Mouse (Mus musculus) embryonic facial prominence, embryonic 15.5 days (tissue): ENCODE data around the gene Endou. TPM values are rescaled to one million over a fixed set of nuclear protein-coding genes. Genes with fewer than 3 reads are reported as not detected.
A peak's percentile ranks its signal among the peaks of the same experiment; 100 is the strongest.

ENCODE experiments used
- ATAC-seq: fragments of 200-750 bp; cut with Nextera tagmentation; 2 replicates; pipeline ENCODE4 v1.8.0; 2017; ENCODE audit warnings: low read depth, moderate TSS enrichment; ENCODE audit not compliant: insufficient number of reproducible peaks, low FRiP score, low TSS enrichment
- H3K27ac ChIP-seq: fragments of 300-500 bp; sonication (generic); replicated peaks from 2 replicates; pipeline ENCODE4 v1.5.1; 2015; ENCODE audit warnings: mild to moderate bottlenecking, inconsistent platforms
- H3K27me3 ChIP-seq: fragments of 300-500 bp; sonication (generic); 2 replicates; pipeline ENCODE4 v1.6.1; 2015; ENCODE audit warnings: inconsistent platforms
- H3K36me3 ChIP-seq: fragments of 300-500 bp; sonication (generic); 2 replicates; pipeline ENCODE4 v1.6.1; 2015; ENCODE audit warnings: mild to moderate bottlenecking, inconsistent platforms
- H3K4me1 ChIP-seq: fragments of 300-500 bp; sonication (generic); 2 replicates; pipeline ENCODE4 v1.6.1; 2015; ENCODE audit warnings: inconsistent platforms
- H3K4me2 ChIP-seq: fragments of 300-500 bp; sonication (generic); replicated peaks from 2 replicates; pipeline ENCODE4 v1.6.1; 2015; ENCODE audit warnings: mild to moderate bottlenecking, inconsistent platforms
- H3K4me3 ChIP-seq: fragments of 300-500 bp; sonication (generic); replicated peaks from 2 replicates; pipeline ENCODE4 v1.5.1; 2015; ENCODE audit warnings: mild to moderate bottlenecking, inconsistent platforms
- H3K9ac ChIP-seq: fragments of 300-500 bp; sonication (generic); 2 replicates; pipeline ENCODE4 v1.6.1; 2015; ENCODE audit warnings: inconsistent platforms
- H3K9me3 ChIP-seq: fragments of 300-500 bp; sonication (generic); replicated peaks from 2 replicates; pipeline ENCODE4 v1.6.1; 2016; ENCODE audit warnings: inconsistent platforms
- WGBS: fragments of 180-500 bp; shearing (Covaris S2); methylation state at CpG from one replicate; pipeline ENCODE4 v1.1.7; 2015; 5-methylcytosine and 5-hydroxymethylcytosine counted together
- polyA plus RNA-seq: library from polyadenylated mRNA; unstranded; fragments of >200 nt; fragmentation: Nextera tagmentation; extraction: Ambion mirVana; gene quantifications from 2 replicates; pipeline ENCODE4 v1.2.1, GENCODE M21; 2015

The Endou gene
- polyA plus RNA-seq, 1 experiment from 2014 or later: 35.9 TPM

DNA sequence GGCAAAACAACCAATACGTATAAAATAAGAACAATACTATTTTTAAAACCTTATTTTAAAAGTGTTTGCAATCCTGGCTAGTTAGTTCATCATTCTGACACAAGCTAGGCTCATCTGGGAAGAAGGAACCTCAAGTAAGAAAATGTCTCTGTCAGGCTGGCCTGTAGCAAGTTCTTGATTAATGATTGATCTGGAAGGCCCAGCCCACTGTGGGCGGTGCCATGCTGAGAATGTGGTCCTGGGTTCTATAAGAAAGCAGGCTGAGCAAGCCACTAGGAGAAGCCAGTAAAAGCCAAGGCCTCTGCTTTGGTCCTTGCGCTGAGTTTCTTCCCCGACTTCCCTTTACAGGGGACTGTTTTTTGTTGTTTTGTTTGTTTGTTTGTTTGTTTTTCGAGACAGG, 21.4 kb upstream of the Endou start:
- H3K4me3 ChIP-seq: no peak overlapping the region
- H3K9me3 ChIP-seq: no peaks in the 10 kb centered on the region
- H3K36me3 ChIP-seq: no peaks in the 10 kb centered on the region
- no peak for ATAC-seq
- no peak overlapping the region for H3K27ac ChIP-seq
- WGBS: 94% methylated on average over 5 of the region's 5 CpGs
- no peak overlapping the region for H3K4me2 ChIP-seq
- no peak overlapping the region for H3K9ac ChIP-seq
- peaks cover 43% of the 10 kb centered on the region for H3K4me1 ChIP-seq
- H3K27me3 ChIP-seq: no peaks in the 10 kb centered on the region

- WGBS: 82% methylated on average over 2 of the region's 2 CpGs
- Histone ChIP-seq H3K9me3 (no peaks in the 10 kb centered on the region), H3K36me3 (no peaks in the 10 kb centered on the region), H3K27ac (no peak overlapping the region), H3K27me3 (no peaks in the 10 kb centered on the region), H3K4me2 (no peak overlapping the region), H3K4me3 (no peak overlapping the region), H3K4me1 (peaks cover 43% of the 10 kb centered on the region), H3K9ac (no peak overlapping the region)
- no peak for ATAC-seq
Observed at GRCm38 (mm10) chr15:97751676-97752075, 20.5 kb upstream of the Endou start.

DNA sequence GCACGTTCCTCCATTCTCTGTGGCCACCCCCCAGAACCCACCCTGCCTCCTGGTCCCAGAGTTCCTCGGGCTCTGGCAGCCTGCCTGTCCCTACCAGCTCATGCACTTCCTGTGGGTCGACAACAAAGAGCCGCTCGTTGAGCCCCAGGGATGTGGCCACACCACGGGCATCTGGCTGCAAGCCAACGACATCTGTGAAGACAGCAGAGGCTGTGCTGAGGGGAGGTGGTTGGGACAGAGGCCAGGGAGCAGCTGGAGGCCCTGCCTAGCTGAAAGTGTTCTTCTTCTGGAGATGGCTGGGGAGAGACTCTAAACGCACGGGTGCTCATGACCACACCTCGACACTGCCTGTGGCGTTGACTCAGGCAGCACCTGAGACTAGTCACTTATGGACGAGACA, 19.6 kb upstream of the Endou start:
- Histone ChIP-seq H3K9me3 (no peaks in the 10 kb centered on the region), H3K4me2 (peak overlapping the region; percentile 24; the same call in 1 of the 2 replicates), H3K36me3 (no peaks in the 10 kb centered on the region), H3K4me1 (peaks cover 43% of the 10 kb centered on the region), H3K27ac (peak overlapping the region; percentile 63), H3K27me3 (no peaks in the 10 kb centered on the region), H3K9ac (no peak overlapping the region), H3K4me3 (no peak overlapping the region)
- WGBS: 5% methylated on average over 12 of the region's 12 CpGs
- peak; percentile 86 for ATAC-seq

DNA sequence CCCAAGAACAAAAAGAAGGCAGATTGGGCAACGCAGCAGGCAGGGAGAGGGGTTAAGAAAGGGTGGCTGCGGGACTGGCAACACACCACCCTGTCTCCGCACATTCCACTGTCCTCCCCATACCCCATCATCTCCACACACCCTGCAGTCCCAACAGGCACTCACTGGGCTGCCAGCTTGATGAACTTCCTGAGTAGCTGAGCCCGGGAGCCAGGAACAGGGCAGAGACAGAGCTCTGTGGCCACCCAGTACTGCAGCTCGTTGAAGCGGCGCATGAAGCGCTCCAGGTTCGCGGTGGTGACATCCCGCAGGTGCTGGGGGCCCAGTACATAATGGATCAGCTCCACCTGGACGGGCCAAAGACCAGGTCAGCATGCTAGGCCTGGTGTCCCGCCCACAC, 18.7 kb upstream of the Endou start:
- no peaks in the 10 kb centered on the region for H3K36me3 ChIP-seq
- no peak overlapping the region for H3K9ac ChIP-seq
- H3K9me3 ChIP-seq: no peaks in the 10 kb centered on the region
- H3K4me2 ChIP-seq: no peak overlapping the region
- H3K4me3 ChIP-seq: no peak overlapping the region
- WGBS: 81% methylated on average over 13 of the region's 13 CpGs
- H3K27ac ChIP-seq: peak overlapping the region; percentile 63
- peaks cover 41% of the 10 kb centered on the region for H3K4me1 ChIP-seq
- no peaks in the 10 kb centered on the region for H3K27me3 ChIP-seq
- no peak for ATAC-seq

DNA sequence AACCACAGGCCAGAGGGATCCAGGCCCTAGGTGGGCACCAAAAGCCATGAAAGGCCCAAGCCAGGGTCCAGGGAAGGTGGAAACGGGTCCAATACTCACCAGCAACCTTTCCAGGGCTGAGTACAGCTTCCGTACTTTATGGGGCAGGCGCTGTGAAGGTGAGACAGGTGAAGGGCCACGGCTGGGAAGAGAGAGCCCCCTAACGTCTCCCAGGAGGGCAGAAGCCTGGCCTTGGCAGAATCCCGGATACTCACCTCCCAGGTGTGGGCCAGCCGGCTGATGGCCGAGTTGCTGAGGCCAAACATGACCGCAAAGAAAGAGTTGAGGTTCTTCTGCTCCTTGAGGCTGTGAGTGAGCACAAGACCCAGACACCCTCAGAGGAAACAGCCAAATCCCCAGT, 18.3 kb upstream of the Endou start:
- H3K27me3 ChIP-seq: no peaks in the 10 kb centered on the region
- no peak overlapping the region for H3K4me3 ChIP-seq
- H3K9me3 ChIP-seq: no peaks in the 10 kb centered on the region
- H3K36me3 ChIP-seq: no peaks in the 10 kb centered on the region
- peaks cover 37% of the 10 kb centered on the region for H3K4me1 ChIP-seq
- H3K9ac ChIP-seq: no peak overlapping the region
- no peak for ATAC-seq
- no peak overlapping the region for H3K27ac ChIP-seq
- 91% methylated on average over 9 of the region's 9 CpGs for WGBS
- no peak overlapping the region for H3K4me2 ChIP-seq

GRCm38 (mm10) chr15:97748964-97749363, 17.8 kb upstream of the Endou start:
- Histone ChIP-seq H3K27me3 (no peaks in the 10 kb centered on the region), H3K9me3 (no peaks in the 10 kb centered on the region), H3K4me2 (no peak overlapping the region), H3K36me3 (no peaks in the 10 kb centered on the region), H3K27ac (no peak overlapping the region), H3K9ac (no peak overlapping the region), H3K4me3 (no peak overlapping the region), H3K4me1 (peaks cover 36% of the 10 kb centered on the region)
- 87% methylated on average over 4 of the region's 4 CpGs for WGBS
- no peak for ATAC-seq

- WGBS: 64% methylated on average over 10 of the region's 10 CpGs
- Histone ChIP-seq H3K27me3 (no peaks in the 10 kb centered on the region), H3K4me2 (no peak overlapping the region), H3K4me1 (peaks cover 34% of the 10 kb centered on the region), H3K9me3 (no peaks in the 10 kb centered on the region), H3K9ac (no peak overlapping the region), H3K4me3 (no peak overlapping the region), H3K36me3 (no peaks in the 10 kb centered on the region), H3K27ac (no peak overlapping the region)
- ATAC-seq: no peak
Observed at GRCm38 (mm10) chr15:97748309-97748708, 17.2 kb upstream of the Endou start.

DNA sequence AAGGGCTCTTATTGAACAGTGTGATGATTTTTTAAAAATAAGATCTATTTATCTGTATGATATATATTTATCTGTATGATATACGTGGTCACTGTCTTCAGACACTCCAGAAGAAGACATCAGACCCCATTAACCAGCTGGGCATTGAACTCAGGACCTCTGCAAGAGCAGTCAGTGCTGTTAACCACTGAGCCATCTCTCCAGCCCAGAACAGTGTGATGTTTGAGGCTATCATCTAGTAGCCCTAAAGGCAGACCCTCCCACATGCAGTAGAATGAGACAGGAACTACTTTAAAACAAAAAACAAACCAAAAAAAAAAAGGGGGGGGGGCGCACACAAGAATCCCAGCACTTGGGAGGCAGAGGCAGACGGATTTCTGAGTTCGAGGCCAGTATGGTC, 16.3 kb upstream of the Endou start:
- H3K27ac ChIP-seq: no peak overlapping the region
- no peak overlapping the region for H3K4me2 ChIP-seq
- no peaks in the 10 kb centered on the region for H3K36me3 ChIP-seq
- H3K4me1 ChIP-seq: peaks cover 34% of the 10 kb centered on the region
- H3K4me3 ChIP-seq: no peak overlapping the region
- H3K9ac ChIP-seq: no peak overlapping the region
- no peak for ATAC-seq
- WGBS: 84% methylated on average over 4 of the region's 4 CpGs
- H3K9me3 ChIP-seq: no peaks in the 10 kb centered on the region
- H3K27me3 ChIP-seq: no peaks in the 10 kb centered on the region

- Histone ChIP-seq H3K9me3 (no peaks in the 10 kb centered on the region), H3K4me2 (no peak overlapping the region), H3K27me3 (no peaks in the 10 kb centered on the region), H3K4me1 (peaks cover 34% of the 10 kb centered on the region), H3K36me3 (no peaks in the 10 kb centered on the region), H3K27ac (no peak overlapping the region), H3K4me3 (no peak overlapping the region), H3K9ac (no peak overlapping the region)
- no peak for ATAC-seq
- WGBS: 97% methylated on average over 24 of the region's 24 CpGs
Observed at GRCm38 (mm10) chr15:97746748-97747147, 15.6 kb upstream of the Endou start.

DNA sequence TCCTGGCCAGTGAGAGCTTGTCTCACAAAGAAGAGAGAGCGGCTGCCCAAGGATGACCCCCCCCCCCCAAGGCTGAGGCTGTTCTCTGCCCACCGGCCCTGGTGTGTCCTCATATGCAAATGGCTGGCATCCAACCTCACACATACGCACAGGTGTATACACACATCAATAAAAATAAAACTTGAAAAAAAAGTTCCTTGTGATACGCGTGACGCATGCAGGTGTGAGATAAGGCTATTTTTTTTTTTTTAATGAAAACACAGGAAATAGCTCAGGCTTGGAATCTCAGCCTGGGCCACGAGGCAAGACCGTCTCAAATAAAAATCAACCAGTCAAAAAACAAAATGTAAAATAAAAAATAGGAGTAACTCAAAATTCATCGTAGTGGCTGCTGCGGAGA, 15.1 kb upstream of the Endou start:
- no peak for ATAC-seq
- no peaks in the 10 kb centered on the region for H3K9me3 ChIP-seq

GRCm38 (mm10) chr15:97745331-97745730, 14.2 kb upstream of the Endou start:
- Histone ChIP-seq H3K4me2 (no peak overlapping the region), H3K4me3 (no peak overlapping the region), H3K36me3 (no peaks in the 10 kb centered on the region), H3K27me3 (no peaks in the 10 kb centered on the region), H3K9me3 (no peaks in the 10 kb centered on the region), H3K4me1 (peaks cover 26% of the 10 kb centered on the region), H3K9ac (no peak overlapping the region), H3K27ac (peak overlapping the region; percentile 30; the same call in 1 of the 2 replicates)
- no peak for ATAC-seq
- 69% methylated on average over 10 of the region's 10 CpGs for WGBS

More for the DNA sequence above, 15.1 kb upstream of the Endou start:
- Histone ChIP-seq H3K4me3 (no peak overlapping the region), H3K27ac (no peak overlapping the region), H3K9ac (no peak overlapping the region), H3K36me3 (no peaks in the 10 kb centered on the region), H3K4me1 (peaks cover 34% of the 10 kb centered on the region), H3K4me2 (no peak overlapping the region), H3K27me3 (no peaks in the 10 kb centered on the region)
- 90% methylated on average over 10 of the region's 10 CpGs for WGBS

GRCm38 (mm10) chr15:97744930-97745329, 13.8 kb upstream of the Endou start:
- Histone ChIP-seq H3K9ac (no peak overlapping the region), H3K9me3 (no peaks in the 10 kb centered on the region), H3K27me3 (no peaks in the 10 kb centered on the region), H3K4me1 (peaks cover 22% of the 10 kb centered on the region), H3K36me3 (no peaks in the 10 kb centered on the region), H3K4me2 (no peak overlapping the region), H3K4me3 (no peak overlapping the region), H3K27ac (peak overlapping the region; percentile 30; the same call in 1 of the 2 replicates)
- ATAC-seq: no peak
- WGBS: 43% methylated on average over 10 of the region's 10 CpGs
